Mouse (Mus musculus) heart, embryonic 16.5 days (tissue): ENCODE measurements around the gene Elmo1. TPM values are rescaled to one million over a fixed set of nuclear protein-coding genes. Genes with fewer than 3 reads are reported as not detected.

Experiments
- ATAC-seq: fragments of 200-750 bp; cut with Nextera tagmentation; replicated peaks from 2 replicates; pipeline ENCODE4 v1.8.0; 2017; ENCODE audit warnings: moderate number of reproducible peaks; ENCODE audit not compliant: insufficient read depth, low FRiP score; ENCODE audit errors: extremely low read depth
- H3K27ac ChIP-seq: fragments of 300-500 bp; sonication (generic); 2 replicates; pipeline ENCODE4 v1.5.1; 2014; ENCODE audit warnings: mild to moderate bottlenecking, low read length, control low read depth, moderate library complexity
- H3K27me3 ChIP-seq: fragments of 300-500 bp; sonication (generic); 2 replicates; pipeline ENCODE4 v1.6.1; 2014; ENCODE audit warnings: low read length, mixed read lengths; ENCODE audit not compliant: control insufficient read depth, insufficient read depth
- H3K36me3 ChIP-seq: fragments of 300-500 bp; sonication (generic); 2 replicates; pipeline ENCODE4 v1.6.1; 2014; ENCODE audit not compliant: control insufficient read depth, insufficient read depth
- H3K4me1 ChIP-seq: fragments of 300-500 bp; sonication (generic); 2 replicates; pipeline ENCODE4 v1.6.1; 2014; ENCODE audit warnings: low read length, mixed read lengths; ENCODE audit not compliant: control insufficient read depth, insufficient read depth
- H3K4me2 ChIP-seq: fragments of 300-500 bp; sonication (generic); 2 replicates; pipeline ENCODE4 v1.6.1; 2014; ENCODE audit warnings: low read depth, mild to moderate bottlenecking, control low read depth, low read length
- H3K4me3 ChIP-seq: fragments of 300-500 bp; sonication (generic); 2 replicates; pipeline ENCODE4 v1.5.1; 2014; ENCODE audit warnings: mild to moderate bottlenecking, control low read depth, low read length
- H3K9ac ChIP-seq: fragments of 300-500 bp; sonication (generic); 2 replicates; pipeline ENCODE4 v1.6.1; 2014; ENCODE audit warnings: low read length, control low read depth
- H3K9me3 ChIP-seq: fragments of 300-500 bp; sonication (generic); replicated peaks from 2 replicates; pipeline ENCODE4 v1.6.1; 2016; ENCODE audit warnings: low read length; ENCODE audit not compliant: control insufficient read depth
- WGBS: fragments of 180-500 bp; shearing (Covaris S2); extraction: QIAGEN DNeasy Blood & Tissue Kit; methylation state at CpG from one replicate; pipeline ENCODE4 v1.1.7; 2014; 5-methylcytosine and 5-hydroxymethylcytosine counted together
- polyA plus RNA-seq: library from polyadenylated mRNA; unstranded; fragments of >200 nt; fragmentation: Nextera tagmentation; extraction: Ambion mirVana; gene quantifications from 2 replicates; pipeline ENCODE4 v1.2.1, GENCODE M21; 2015

Gene Elmo1
- polyA plus RNA-seq, 1 experiment from 2014 or later = 17.7 TPM

- Histone ChIP-seq H3K9ac (no peak overlapping the region), H3K9me3 (no peaks in the 10 kb centered on the region), H3K27me3 (no peaks in the 10 kb centered on the region), H3K4me3 (no peak overlapping the region), H3K27ac (no peak overlapping the region), H3K4me2 (no peak overlapping the region), H3K36me3 (no peaks in the 10 kb centered on the region), H3K4me1 (peaks cover 16% of the 10 kb centered on the region)
- no peak for ATAC-seq
- WGBS = 48% methylated on average over 9 of the region's 9 CpGs
Measured at GRCm38 (mm10) chr13:20115131-20115907, 24.9 kb downstream of the Elmo1 start.

- no peaks in the 10 kb centered on the region for H3K36me3 ChIP-seq
- H3K9ac ChIP-seq = no peak overlapping the region
- no peaks in the 10 kb centered on the region for H3K27me3 ChIP-seq
- no peak overlapping the region for H3K4me2 ChIP-seq
- H3K27ac ChIP-seq = no peak overlapping the region
- ATAC-seq = no peak
- WGBS = 60% methylated on average over 6 of the region's 6 CpGs
- H3K4me1 ChIP-seq = peaks cover 16% of the 10 kb centered on the region
- no peak overlapping the region for H3K4me3 ChIP-seq
- no peaks in the 10 kb centered on the region for H3K9me3 ChIP-seq
Measured at GRCm38 (mm10) chr13:20116019-20116418, 25.6 kb downstream of the Elmo1 start.

- Histone ChIP-seq H3K4me1 (peaks cover 13% of the 10 kb centered on the region), H3K4me2 (no peak overlapping the region), H3K36me3 (no peaks in the 10 kb centered on the region), H3K9me3 (no peaks in the 10 kb centered on the region), H3K9ac (no peak overlapping the region), H3K4me3 (no peak overlapping the region), H3K27ac (no peak overlapping the region; the same call in 1 of the 2 replicates), H3K27me3 (no peaks in the 10 kb centered on the region)
- no peak for ATAC-seq
- WGBS = 56% methylated on average over 1 of the region's 1 CpGs
Measured at GRCm38 (mm10) chr13:20116868-20117510, 26.6 kb downstream of the Elmo1 start.

DNA sequence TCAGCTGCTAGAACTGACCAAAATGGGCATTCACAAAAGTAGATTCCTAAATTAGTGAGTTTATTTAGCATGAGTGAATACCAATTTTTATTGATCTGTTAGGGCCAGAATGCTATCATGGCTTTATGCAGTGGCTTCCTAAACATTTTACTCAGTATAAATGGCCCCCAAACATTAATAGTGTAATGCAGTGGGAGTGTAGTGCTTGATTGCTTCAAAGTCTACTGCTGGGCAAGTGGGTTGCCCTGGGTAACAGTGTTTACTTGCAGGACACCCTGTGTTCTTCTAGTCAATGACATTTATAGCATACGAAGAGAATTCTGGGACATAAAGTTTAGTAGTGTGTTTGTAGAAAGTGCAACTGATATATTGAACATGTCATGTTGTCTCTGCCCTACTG, 27.3 kb downstream of the Elmo1 start:
- 78% methylated on average over 1 of the region's 1 CpGs for WGBS
- H3K4me1 ChIP-seq = peaks cover 10% of the 10 kb centered on the region
- no peak overlapping the region for H3K4me3 ChIP-seq
- H3K27me3 ChIP-seq = no peaks in the 10 kb centered on the region
- no peak overlapping the region for H3K9ac ChIP-seq
- no peaks in the 10 kb centered on the region for H3K9me3 ChIP-seq
- H3K4me2 ChIP-seq = no peak overlapping the region
- no peak overlapping the region for H3K27ac ChIP-seq
- H3K36me3 ChIP-seq = no peaks in the 10 kb centered on the region
- no peak for ATAC-seq

DNA sequence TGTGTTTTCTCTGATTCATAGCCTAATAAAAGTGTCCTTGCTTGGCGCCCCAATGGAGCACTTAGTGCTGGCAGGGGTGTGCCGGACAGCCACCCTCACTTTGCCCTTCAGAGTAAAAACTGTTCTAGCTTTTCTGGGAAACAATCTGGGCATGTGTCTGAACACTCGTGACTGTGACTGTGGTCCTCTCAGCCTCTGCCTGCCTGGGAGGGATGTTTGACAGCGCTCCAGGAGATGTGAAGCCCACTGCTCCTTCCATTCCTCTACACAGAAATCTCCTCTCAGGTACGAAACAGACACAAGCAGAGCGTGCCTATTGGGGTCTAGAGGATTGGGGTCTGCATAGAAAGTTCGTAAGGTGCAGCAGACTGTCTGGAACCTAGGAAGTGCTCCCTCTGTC, 28.5 kb downstream of the Elmo1 start:
- no peak for ATAC-seq
- Histone ChIP-seq H3K27me3 (no peaks in the 10 kb centered on the region), H3K4me3 (no peak overlapping the region), H3K9ac (no peak overlapping the region), H3K36me3 (no peaks in the 10 kb centered on the region), H3K27ac (no peak overlapping the region), H3K4me1 (peaks cover 10% of the 10 kb centered on the region), H3K4me2 (no peak overlapping the region), H3K9me3 (no peaks in the 10 kb centered on the region)
- WGBS = 78% methylated on average over 7 of the region's 7 CpGs

DNA sequence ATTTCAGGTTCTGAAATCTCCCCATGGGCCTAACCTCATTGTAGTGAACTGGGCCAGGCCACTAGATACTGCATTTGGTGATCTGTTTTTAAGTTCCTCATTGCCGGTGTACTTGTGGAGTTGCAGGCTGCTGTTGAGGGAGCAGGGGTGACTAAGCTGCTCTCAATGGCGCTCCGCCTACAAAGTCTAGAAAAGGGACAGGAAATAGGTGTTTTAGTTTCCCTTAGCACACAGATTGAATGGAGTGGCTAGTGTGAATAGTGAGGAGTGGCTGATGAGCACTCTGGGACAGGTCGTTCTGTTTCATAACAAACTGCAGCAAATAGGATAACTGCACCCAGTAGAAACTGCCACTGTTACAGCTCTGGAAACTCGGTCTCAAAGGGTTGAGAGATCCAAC, 30.3 kb downstream of the Elmo1 start:
- Histone ChIP-seq H3K36me3 (no peaks in the 10 kb centered on the region), H3K9me3 (no peaks in the 10 kb centered on the region), H3K27me3 (no peaks in the 10 kb centered on the region), H3K9ac (no peak overlapping the region), H3K4me3 (no peak overlapping the region), H3K4me1 (peaks cover 6% of the 10 kb centered on the region), H3K27ac (peak overlapping the region; percentile 58), H3K4me2 (no peak overlapping the region)
- WGBS = 48% methylated on average over 5 of the region's 5 CpGs
- no peak; the same call in 1 of the 2 replicates for ATAC-seq

- no peaks in the 10 kb centered on the region for H3K9me3 ChIP-seq
- no peak overlapping the region for H3K9ac ChIP-seq
- peak overlapping the region; percentile 29; the same call in 1 of the 2 replicates for H3K27ac ChIP-seq
- H3K36me3 ChIP-seq = no peaks in the 10 kb centered on the region
- no peaks in the 10 kb centered on the region; the same call in 1 of the 2 replicates for H3K4me1 ChIP-seq
- H3K27me3 ChIP-seq = no peaks in the 10 kb centered on the region
- ATAC-seq = no peak
- 65% methylated on average over 8 of the region's 8 CpGs for WGBS
- no peak overlapping the region for H3K4me2 ChIP-seq
- H3K4me3 ChIP-seq = no peak overlapping the region
Measured at GRCm38 (mm10) chr13:20121385-20122043, 31.1 kb downstream of the Elmo1 start.

GRCm38 (mm10) chr13:20123975-20124374, 33.6 kb downstream of the Elmo1 start:
- no peaks in the 10 kb centered on the region for H3K9me3 ChIP-seq
- H3K36me3 ChIP-seq = no peaks in the 10 kb centered on the region
- WGBS = 37% methylated on average over 3 of the region's 3 CpGs
- no peak overlapping the region for H3K4me2 ChIP-seq
- no peak for ATAC-seq
- H3K27me3 ChIP-seq = no peaks in the 10 kb centered on the region
- no peaks in the 10 kb centered on the region; the same call in 1 of the 2 replicates for H3K4me1 ChIP-seq
- H3K27ac ChIP-seq = no peak overlapping the region
- H3K4me3 ChIP-seq = no peak overlapping the region
- H3K9ac ChIP-seq = no peak overlapping the region

- H3K4me3 ChIP-seq = no peak overlapping the region
- WGBS = 50% methylated on average over 7 of the region's 7 CpGs
- H3K4me2 ChIP-seq = no peak overlapping the region
- H3K9me3 ChIP-seq = no peaks in the 10 kb centered on the region
- no peak overlapping the region for H3K27ac ChIP-seq
- no peak for ATAC-seq
- no peaks in the 10 kb centered on the region for H3K36me3 ChIP-seq
- no peaks in the 10 kb centered on the region; the same call in 1 of the 2 replicates for H3K4me1 ChIP-seq
- no peak overlapping the region for H3K9ac ChIP-seq
- H3K27me3 ChIP-seq = no peaks in the 10 kb centered on the region
Measured at GRCm38 (mm10) chr13:20124965-20125364, 34.6 kb downstream of the Elmo1 start.
